Mouse (Mus musculus): ENCODE results near the gene Slc23a2.

Slc23a2 gene

DNA sequence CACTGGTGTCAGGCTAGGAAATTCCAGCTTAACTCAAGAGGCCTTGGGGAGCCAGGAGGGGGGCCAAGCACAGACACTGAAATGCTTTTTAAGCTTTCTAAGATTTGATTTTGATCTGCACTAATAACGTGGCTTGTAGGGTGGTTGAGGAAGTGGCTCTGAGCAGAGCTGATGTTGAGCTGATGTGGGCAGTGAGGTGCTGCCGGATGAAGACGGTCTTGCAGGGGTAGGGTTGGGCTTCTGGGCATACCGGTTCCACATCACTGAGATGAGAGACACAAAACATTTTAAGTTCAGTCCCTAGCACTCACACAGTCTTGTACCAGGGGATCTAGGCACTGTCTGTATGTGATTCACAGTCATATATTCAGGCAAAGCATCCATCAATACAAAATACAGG, 46.5 kb downstream of the Slc23a2 start:
- no peak for DNase-seq (ENCODE audit: low read depth, low spot score)

DNA sequence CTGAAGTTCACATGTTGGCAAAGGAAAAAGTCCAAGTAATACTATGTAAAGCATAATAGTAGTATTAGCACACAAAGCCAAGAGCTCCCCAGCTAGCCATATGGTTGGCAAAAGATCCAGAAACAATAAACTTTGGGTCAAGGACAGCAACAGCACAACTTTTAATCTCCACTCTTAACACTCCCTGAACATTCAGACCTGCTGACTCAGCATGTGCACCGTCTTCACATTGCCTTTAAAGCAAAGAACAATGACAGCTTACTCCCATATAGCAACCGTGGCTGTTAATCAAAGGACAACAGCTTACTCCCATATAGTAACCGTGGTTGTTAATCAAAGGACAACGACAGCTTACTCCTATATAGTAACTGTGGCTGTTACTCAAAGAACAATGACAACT, 48.3 kb downstream of the Slc23a2 start:
- DNase-seq (ENCODE audit: low read depth, low spot score) = no peak

DNA sequence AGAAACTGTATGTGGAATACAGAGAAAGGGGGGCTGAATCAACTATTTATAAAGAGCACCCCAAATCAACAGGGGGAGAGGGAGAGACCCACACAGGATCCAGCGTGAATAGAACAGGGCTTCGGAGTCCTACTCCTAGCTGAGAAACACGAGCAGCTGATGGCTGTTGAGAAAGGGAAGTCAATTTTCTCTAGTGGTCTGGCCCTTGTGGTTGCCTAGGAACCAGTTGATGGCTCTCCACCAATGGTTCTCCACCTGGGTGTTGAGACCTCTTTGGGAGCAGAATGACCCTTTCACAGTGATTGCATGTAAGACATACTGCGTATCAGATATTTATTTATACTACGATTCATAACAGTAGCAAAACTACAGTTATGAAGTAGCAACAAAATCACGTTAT, 49.1 kb downstream of the Slc23a2 start:
- DNase-seq (ENCODE audit: low read depth, low spot score) = no peak

DNA sequence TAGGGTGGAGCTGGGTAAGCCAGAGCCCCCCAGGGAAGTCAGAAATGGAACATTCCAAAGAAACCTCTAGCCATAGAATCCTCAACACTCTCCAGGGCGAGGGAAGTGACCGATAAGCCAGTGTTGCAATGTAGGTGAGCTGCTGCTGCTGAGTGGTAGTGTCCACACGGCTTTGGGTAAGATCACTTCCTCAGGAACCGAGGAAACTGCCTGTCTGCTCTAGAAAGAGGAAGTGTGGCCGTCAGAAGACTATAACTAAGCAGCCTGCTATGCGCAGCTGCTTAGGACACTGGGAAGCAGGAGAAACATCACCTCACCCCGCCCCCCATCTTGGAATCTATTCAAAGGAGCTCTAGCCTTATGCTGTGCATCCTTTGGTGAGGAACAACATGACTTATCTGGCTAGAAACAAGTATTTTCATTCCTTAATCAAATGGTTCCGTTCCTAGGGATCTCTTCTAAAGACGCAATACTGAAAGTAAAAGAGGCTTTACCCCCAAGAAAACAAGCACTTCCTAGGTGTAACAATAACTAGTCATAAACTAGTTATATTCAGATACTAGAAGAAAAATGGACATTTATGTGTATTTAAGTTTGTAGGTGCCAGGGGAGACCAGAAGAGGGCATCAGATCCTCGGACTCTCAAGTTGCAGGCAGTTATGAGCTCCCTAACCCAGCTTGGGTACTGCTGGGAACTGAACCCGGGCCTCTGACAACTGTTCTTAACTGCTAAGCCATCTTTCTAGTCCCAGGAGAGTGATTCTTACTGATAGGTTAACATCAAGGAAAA, 50.3 kb downstream of the Slc23a2 start:
- DNase-seq (ENCODE audit: low read depth, low spot score) = no peak

DNA sequence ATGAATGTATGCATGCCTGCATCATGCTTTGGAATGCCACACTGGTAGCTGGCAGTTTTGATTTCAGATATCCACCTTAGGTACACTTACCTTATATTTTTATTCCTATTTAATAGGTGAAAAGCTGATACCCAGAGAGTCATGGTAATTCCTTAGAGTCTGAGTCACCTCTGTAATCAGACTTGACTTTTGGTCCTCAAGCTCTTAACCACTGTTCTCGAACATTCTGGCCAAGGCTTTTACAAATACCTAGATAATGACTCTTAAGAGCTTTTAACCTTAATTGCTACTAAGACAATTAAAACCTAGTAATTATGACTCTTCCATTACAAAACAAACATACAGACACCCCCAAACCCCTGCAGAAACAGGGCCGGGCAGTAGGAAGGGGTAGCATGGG, 51.2 kb downstream of the Slc23a2 start:
- no peak for DNase-seq (ENCODE audit: low read depth, low spot score)

DNA sequence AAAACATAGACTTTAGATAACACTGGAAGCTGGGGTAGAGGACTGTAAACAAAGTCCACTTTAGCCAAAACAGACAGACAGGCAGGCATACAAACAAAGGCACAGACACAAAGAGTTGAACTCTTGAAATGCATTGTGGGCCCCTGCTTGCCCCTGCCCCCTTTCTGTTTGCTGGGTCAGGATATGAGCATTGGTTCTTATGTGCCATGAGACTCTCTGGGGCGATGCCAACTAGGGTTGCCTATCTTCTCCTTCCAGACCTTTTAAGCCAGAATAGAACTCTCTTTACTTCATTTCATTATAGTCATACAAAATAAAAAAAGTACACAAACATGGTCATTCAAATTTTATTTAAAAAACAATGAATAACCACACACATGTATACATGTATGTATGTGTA, 51.6 kb downstream of the Slc23a2 start:
- DNase-seq (ENCODE audit: low read depth, low spot score) = no peak

DNA sequence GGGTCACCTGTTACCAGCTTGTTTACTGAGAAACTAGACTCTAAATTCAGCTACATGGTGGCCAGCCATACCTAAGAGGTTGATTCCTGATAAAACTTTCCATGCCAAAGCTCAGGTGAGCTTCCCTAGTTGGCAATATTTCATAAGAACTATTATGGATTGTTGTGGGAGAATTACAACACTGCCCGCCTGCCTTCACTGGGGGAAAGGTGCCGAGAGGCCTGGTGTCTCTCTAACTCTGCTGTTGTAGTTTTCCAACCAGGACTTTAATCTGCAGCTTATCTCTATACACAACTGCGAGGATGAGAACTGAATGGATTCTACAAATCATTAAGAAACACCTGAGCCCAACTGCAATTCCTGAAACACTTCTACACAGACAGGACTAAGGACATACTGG, 52.2 kb downstream of the Slc23a2 start:
- no peak for DNase-seq (ENCODE audit: low read depth, low spot score)

DNA sequence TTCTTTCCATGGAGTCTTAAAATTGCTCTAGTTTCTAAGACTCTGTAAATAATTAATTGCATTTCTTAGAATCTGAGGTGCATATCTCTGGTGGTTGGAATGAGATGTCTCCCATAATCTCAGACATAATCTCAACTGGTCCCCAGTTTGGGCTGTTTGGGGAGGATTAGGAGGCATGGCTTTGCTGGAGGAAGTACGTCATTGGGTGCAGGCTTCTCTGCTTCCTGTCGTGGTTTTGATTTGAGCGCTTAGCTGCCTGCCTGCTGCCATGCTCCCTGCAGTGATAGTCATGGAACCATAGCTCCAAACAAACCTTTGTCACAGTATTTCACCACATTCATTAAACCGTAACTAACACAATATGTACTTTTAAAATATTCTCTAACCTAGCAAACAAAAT, 53.2 kb downstream of the Slc23a2 start:
- no peak for DNase-seq (ENCODE audit: low read depth, low spot score)

DNA sequence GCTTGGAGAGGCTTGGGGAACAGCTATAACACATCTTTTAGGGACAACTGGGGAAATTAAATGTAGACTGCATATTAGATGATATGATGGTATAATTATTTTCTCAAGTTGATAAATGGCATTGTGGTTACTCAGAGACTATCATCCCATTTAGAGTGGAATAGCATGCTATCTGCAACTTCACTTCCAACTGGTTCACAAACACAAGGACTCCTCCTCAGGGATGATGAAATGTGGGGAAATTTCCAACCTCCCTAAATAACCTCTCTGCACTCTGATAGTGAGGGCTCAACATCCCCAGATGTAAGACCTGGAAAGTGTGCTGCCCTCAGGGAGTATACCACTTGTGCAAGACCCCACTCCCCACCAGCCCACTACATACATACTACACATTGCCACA, 60.1 kb downstream of the Slc23a2 start:
- DNase-seq (ENCODE audit: low read depth, low spot score) = no peak

DNA sequence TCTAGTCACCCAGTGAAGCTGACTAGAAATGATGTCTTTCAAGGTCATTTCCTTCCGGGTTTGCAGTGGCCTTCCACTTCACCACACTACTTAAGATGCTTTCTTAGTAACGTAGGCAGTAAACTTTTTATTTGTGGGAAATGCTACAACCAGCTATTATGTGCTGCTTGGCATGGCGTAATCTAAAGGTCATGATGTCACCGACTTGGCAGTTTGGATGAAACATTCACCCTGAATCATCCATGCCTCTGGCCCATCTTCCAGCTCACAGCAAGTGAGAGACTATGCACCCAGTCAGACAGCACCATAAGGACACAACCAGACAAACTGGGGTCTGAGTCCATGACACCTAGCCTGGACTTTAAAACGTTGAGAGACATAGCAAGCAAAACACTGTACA, 60.5 kb downstream of the Slc23a2 start:
- no peak for DNase-seq (ENCODE audit: low read depth, low spot score)

DNA sequence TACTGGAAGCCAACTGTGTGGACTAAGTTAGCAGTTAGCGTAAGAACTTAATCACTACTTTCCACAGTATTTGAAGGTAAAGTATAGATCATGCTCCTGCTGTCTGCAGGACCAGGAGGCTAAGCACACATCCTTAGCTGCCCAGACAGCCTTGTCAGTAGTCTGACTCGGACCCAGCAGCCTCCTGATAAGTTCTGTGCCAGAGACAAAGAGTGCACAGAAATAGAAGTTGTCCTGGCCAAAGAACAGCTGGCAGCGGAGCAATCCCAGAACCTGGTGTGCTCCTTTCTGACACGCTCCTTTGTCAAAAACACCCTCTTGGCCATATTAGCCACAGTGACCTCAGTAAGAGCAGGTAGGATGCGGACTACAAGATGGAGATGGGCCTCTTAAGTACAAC, 65.8 kb downstream of the Slc23a2 start:
- DNase-seq (ENCODE audit: low read depth, low spot score) = no peak

DNA sequence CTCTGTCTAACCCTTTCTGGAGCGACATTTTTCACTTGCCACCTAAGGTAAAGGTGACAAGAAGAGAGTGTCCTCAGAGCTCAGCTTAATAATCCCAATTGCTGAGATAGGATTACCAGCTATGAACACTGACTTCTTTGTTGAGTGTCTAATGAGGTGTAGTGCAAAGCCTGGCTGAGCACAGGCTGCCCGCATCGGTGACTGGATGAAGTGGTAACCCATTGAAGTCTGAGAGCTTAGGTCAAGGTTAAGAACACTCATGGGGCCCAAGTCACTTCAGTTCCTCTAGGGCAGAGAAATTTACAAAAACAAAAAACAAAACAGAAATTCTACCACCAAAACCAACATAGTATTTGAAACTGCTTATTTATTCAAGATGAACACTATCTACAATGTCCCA, 71.9 kb downstream of the Slc23a2 start:
- no peak for DNase-seq (ENCODE audit: low read depth, low spot score)

DNA sequence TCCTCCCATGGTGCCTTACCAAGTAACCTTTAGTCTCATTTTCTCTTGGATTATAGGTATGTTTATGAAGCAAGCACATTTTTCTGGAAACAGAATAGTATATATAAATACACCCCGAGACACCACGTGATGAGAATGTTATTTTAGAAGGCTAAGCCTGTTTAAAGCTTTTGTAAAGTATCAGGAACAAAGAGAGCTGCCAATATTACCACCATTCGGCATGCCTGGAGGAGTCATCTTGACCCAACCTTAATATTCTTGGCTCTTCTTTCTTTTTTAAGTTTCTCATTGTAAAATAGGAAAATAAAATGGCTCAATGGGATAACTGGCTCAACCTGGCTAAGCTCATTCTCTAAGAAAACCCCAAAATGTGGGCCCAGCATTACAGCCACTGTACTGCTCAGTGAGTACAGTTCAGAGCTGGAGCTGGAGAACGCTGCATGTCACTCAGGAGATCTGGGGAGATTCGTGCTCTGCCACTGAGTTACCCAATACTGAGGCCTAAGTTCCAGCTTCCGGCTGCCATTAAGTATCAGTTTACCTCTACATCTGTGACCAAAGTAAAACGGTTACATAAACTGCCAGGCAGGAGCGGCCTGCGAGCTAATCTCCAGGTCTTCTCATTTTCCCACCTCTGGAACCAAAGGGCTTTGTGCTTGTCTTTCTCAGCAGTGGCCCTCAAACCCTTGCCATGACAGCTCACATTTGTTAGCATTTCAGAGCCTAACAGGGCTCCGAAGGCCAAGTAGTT, 74.7 kb downstream of the Slc23a2 start:
- DNase-seq (ENCODE audit: low read depth, low spot score) = no peak

DNA sequence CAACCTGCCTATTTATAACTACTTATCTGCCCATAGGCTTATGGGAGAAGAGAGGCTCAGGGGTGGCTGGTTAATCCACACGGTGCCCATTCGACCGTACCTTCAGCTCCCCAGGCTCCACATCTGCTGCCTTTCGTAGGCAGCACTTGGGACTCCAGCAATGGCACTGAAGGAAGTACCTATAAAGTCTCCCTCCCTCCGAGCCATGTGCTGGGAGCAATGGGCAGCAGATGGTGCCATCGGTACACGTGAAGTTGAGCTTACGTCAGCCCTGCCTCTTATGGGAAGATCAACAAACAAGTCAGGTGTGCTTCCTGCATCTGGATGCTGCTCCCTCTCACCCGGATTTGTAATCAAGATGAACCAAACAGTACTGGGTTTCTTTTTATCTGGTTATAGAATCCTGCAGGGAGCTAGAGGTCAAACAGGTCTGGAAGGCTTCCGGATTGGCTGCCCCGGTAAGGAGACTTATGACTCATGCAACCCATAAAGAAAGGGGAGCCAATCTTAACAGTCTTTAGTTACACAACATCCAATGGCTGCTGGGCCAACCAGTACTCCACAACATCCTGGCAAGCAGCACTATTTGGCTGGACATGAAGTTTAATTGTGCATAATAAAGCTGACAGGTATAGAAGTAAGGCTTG, 80.6 kb downstream of the Slc23a2 start:
- DNase-seq (ENCODE audit: low read depth, low spot score) = peak; percentile 27

DNA sequence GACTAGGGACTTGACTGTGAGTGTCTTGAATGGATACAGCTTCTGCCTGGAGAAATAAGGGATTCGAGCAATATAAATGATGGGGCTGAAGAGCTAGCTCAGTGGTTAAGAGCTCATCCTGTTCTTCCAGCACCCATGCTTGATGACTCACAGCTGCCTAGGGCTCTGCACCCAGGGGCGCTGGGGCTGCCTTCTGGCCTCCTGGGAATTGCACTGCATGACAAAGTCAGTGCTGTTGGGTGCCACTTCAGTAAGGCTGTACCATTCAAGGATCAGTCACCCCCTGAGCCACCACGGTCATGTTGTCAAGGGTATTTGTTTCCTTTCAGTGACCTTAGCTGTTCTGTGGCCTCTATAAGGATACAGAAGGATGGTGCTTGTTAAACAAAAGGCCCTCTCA, 81.1 kb downstream of the Slc23a2 start:
- no peak for DNase-seq (ENCODE audit: low read depth, low spot score)

DNA sequence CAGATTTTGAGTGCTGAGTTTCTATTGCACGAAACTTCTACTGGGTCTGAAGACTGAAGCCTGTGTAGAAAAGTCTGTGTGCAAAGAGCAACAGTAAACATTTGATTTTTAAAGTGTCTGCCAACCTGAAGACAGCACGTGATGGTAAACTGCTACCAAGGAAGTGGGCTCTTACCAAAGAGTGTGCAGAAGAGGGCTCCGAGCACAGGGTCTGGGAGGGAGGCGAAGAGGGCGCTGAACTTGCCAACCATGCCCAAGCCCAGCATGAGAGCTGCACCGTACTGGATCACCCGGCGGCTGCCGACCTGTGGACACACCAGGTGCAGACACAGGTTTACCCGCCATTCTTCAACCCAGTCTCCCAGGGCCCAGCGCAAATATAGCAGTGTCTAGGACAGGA, 83.0 kb downstream of the Slc23a2 start:
- DNase-seq (ENCODE audit: low read depth, low spot score) = no peak

DNA sequence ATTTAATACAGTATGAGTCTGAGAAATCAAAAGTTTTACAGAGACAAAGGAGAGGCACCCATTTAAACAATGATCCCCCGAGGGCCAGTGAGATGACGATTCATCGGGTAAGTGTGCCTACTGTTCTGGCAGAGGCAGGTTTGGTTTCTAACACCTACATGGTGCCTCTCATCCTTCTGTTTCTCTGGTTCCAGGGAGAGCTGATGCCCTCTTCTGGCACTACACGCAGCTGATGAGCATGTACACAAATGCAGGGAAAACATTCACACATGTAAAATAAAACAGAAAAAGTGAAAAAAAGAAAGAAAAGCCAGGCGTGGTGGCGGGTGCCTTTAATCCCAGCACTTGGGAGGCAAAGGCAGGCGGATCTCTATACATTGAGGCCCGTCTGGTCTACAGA, 85.0 kb downstream of the Slc23a2 start:
- DNase-seq (ENCODE audit: low read depth, low spot score) = no peak

DNA sequence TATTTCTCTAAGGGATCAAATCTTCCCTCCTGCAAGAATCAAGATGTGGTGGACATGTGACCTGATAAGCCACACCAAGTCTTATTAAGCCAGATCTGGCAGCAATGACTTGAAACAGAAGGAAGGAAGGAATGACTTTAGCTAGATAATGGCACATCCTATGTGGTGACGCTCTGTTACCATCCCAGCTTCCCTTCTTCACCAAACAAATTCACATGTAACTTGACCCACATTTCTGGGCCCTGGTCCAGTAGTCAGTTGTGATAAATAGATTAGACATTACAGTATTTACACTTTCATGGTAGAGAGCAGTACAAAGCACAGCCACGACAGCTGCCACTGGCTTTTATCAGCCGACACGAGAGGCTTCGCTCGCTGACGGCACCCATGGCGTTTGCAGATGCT, 89.6 kb downstream of the Slc23a2 start:
- DNase-seq (ENCODE audit: low read depth, low spot score) = no peak

DNA sequence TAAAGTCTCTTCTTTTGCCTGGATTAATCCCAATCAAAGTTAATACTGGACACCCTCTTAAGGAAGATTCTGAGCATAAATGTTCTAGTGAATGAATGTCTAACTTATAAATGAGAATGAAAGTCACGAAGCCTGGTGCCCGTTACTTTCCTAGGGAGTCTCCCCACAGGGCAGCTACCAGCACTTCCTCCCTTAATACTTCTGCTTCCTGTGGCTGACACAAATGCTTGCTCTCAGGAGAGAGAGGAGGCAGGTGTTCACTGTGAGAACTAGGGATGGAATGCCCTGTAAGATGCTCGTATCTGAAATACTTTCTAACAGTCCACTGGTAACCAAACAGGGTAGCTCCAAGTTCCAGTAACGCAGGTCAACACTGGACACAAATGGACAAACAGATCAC, 91.1 kb downstream of the Slc23a2 start:
- DNase-seq (ENCODE audit: low read depth, low spot score) = no peak

DNA sequence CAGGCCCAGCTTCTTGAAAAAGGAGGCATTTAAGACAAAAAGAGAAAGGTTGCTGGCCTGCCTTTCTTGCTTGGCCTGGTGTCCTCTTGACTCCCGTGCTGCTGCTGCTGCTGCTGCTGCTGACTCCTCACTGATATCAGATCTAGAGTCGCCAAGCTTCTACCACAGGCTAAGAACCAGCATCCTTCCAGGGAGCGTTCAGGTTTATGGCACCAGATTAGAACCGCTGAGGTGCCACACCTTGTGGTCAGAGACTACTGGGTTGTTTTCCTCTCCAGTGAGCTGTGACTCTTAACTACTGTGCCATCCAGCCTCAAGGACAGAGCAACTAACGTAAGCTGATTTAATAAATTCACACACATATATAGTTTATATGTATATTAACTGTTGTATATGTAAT, 93.1 kb downstream of the Slc23a2 start:
- DNase-seq (ENCODE audit: low read depth, low spot score) = no peak

DNA sequence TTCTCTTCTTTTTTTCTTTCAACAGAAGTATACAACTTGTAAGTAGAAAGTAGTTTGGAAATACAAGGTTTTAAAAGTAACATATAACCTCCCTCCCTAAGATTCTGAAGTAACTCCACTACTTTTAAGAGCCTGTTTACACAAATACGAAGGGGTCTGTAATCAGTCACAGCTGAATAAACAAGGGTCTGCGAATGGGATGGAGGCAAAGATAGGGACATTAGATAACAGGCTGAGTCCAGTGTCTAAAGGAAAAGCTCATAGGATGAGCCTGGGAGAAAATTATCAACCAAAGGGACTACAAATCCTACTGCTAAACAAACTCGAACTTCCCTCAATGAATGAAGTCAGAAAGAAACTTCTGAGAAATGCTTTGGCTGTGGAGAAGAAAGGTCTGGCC, 95.0 kb downstream of the Slc23a2 start:
- no peak for DNase-seq (ENCODE audit: low read depth, low spot score)

DNA sequence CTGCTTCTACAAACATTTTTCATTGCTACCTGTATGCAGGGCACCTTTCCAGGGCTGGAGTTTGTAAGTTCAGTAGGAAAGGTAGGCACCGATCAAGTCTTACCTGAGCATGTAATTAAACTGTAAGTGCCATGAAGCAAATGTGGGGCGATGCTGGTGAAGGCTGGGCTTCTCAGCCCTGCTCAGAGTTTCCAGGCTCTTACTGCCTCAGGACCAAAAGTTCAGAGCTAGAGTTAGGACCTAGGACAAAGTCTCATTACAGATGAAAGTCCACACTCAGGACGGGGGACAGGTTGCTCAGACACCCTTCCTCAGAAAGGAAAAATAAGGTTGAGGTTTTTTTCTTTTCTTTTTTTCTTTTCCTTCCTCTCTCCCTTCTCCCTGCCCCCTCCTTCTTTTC, 95.4 kb downstream of the Slc23a2 start:
- DNase-seq (ENCODE audit: low read depth, low spot score) = no peak
